Mouse (Mus musculus) macrophage (primary cell): ENCODE measurements around the gene Uqcc3. TPM values are rescaled to one million over a fixed set of nuclear protein-coding genes. Genes with fewer than 3 reads are reported as not detected.
"Not testable (repeated sequence)": the region's sequence is repeated elsewhere in the genome, so short reads cannot be mapped to it uniquely, and the experiment has no call there.

Experiments
- H3K27ac ChIP-seq: fragments of 350-480 bp; formaldehyde crosslinking; 2 replicates; pipeline ENCODE4 v1.9.0; 2021
- H3K36me3 ChIP-seq: fragments of 350-480 bp; formaldehyde crosslinking; 2 replicates; pipeline ENCODE4 v1.9.0; 2021; ENCODE audit errors: inconsistent target
- H3K4me3 ChIP-seq: fragments of 350-480 bp; formaldehyde crosslinking; 2 replicates; pipeline ENCODE4 v1.9.0; 2021; ENCODE audit errors: inconsistent target
- H3K79me2 ChIP-seq: fragments of 350-480 bp; formaldehyde crosslinking; 2 replicates; pipeline ENCODE4 v1.9.0; 2021; ENCODE audit errors: inconsistent target
- WGBS: methylation state at CpG from one replicate; pipeline ENCODE4 v1.1.7; 2026; ENCODE audit warnings: inconsistent platforms; ENCODE audit not compliant: missing documents; 5-methylcytosine and 5-hydroxymethylcytosine counted together
- polyA plus RNA-seq: library from polyadenylated mRNA; stranded (reverse); fragments of 250-400 nt; gene quantifications from 3 replicates; pipeline ENCODE4 v1.2.4, GENCODE M21; 2018; ENCODE audit warnings: inconsistent platforms

Uqcc3 gene
- polyA plus RNA-seq, 1 experiment from 2014 or later: 41.3 TPM

- Histone ChIP-seq H3K4me3 (no peak overlapping the region), H3K79me2 (no peaks in the 10 kb centered on the region), H3K27ac (no peak overlapping the region), H3K36me3 (peaks cover 90% of the 10 kb centered on the region)
- WGBS: 99% methylated on average over 6 of the region's 6 CpGs
Measured at GRCm38 (mm10) chr19:8908531-8908930, 27.8 kb upstream of the Uqcc3 start.

GRCm38 (mm10) chr19:8903412-8903811 is 22.7 kb upstream of the Uqcc3 start:
- peaks cover 40% of the 10 kb centered on the region for H3K79me2 ChIP-seq
- WGBS: 96% methylated on average over 5 of the region's 5 CpGs
- peaks cover 57% of the 10 kb centered on the region for H3K36me3 ChIP-seq
- H3K4me3 ChIP-seq: no peak overlapping the region
- H3K27ac ChIP-seq: no peak overlapping the region

GRCm38 (mm10) chr19:8899079-8899478 is 18.4 kb upstream of the Uqcc3 start:
- peaks cover 70% of the 10 kb centered on the region for H3K79me2 ChIP-seq
- peak overlapping the region; percentile 99 for H3K4me3 ChIP-seq
- H3K27ac ChIP-seq: no peak overlapping the region
- peaks cover 27% of the 10 kb centered on the region for H3K36me3 ChIP-seq
- 63% methylated on average over 3 of the region's 3 CpGs for WGBS

DNA sequence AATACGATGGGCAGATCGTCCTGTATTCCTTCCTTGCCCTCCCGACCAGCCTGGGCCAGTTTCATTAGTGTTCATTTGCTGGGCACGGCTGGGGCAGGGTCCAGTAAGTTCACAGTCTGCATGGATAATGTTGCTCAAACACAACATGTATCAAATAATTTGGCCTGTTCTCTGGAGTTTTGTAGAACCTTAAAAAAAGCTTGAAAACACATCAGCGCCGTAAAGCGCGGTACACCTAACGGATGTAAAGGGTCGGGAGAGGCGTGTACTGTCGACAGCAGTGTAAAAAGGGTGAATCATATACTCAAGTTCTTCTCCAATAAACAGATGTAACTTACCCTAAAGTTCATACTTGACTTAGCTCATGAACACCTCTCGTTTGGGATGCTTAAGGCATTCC is 17.9 kb upstream of the Uqcc3 start:
- WGBS: 5% methylated on average over 13 of the region's 13 CpGs
- peaks cover 24% of the 10 kb centered on the region for H3K36me3 ChIP-seq

DNA sequence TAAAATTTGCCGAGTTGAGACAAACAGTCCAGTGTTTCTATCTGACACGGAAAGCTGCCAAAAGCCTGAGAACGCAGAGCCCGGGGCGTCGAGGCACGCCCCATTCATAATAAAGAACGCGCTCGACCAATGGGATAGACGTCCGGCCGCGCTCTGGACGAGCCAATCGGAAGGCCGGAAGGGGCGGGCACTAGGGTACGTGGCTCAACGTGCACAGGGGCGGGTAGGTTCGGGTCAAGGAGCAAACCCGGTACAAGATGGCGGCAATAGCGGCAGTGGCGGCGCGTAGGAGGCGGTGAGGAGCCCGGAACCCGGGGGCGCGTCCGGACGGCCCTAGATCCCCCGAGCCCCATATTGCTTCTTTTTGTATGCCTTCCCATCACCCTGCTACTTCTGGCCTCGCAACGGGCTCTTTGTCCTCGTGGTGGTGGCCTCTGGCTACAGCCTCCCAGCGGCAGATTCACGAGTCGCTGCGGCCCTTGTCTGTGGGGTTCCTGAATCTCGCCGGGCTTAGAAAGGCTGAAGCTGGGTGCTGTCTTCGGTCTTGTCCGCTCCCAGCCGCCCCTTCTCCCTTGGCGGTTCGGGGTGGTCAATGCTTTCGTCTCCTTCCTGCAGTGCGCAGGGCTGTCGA is 17.3 kb upstream of the Uqcc3 start, which contains the start of gene Ganab:
Ganab (plus strand) TSS at position 207 of the 631 bp plus-strand sequence.
- H3K79me2 ChIP-seq: peaks cover 81% of the 10 kb centered on the region
- peak within 1 kb of the TSS; percentile 71 for H3K27ac ChIP-seq
- WGBS: under 1% methylated on average over 53 of the region's 53 CpGs
- peak within 1 kb of the TSS; percentile 99 for H3K4me3 ChIP-seq
- H3K36me3 ChIP-seq: peaks cover 18% of the 10 kb centered on the region

More for the DNA sequence above, 17.9 kb upstream of the Uqcc3 start:
- H3K79me2 ChIP-seq: peaks cover 75% of the 10 kb centered on the region
- H3K4me3 ChIP-seq: peak overlapping the region; percentile 99
- H3K27ac ChIP-seq: peak overlapping the region; percentile 71

DNA sequence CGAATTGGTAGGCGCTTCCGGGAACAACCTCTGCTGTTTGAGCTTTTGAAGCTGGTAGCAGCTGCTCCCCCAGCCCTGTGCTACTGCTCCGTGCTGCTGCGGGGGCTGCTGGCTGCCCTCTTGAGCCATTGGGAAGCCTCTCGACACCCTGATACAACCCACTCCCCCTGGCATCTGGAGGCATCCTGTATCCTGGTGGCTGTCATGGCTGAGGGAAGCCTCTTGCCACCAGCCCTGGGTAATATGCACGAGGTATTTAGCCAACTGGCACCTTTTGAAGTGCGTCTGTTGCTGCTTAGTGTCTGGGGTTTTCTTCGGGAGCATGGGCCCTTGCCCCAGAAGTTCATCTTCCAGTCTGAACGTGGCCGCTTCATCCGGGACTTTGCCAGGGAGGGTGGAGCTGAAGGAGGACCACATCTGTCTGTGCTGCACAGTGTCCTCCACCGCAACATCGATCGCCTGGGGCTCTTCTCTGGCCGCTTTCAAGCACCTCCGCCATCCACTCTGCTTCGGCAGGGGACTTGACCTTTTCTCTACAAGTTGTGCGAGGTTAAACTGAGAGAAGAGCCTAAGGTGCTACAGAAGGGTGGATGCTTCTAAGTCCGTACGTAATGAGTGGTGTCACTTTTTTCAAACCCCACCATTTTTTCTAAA is 16.6 kb upstream of the Uqcc3 start:
- peak overlapping the region; percentile 10; the same call in 1 of the 2 replicates for H3K27ac ChIP-seq
- H3K36me3 ChIP-seq: peaks cover 12% of the 10 kb centered on the region
- H3K79me2 ChIP-seq: peaks cover 80% of the 10 kb centered on the region
- WGBS: 44% methylated on average over 20 of the region's 21 CpGs
- peak overlapping the region; percentile 99; the same call in 1 of the 2 replicates for H3K4me3 ChIP-seq

DNA sequence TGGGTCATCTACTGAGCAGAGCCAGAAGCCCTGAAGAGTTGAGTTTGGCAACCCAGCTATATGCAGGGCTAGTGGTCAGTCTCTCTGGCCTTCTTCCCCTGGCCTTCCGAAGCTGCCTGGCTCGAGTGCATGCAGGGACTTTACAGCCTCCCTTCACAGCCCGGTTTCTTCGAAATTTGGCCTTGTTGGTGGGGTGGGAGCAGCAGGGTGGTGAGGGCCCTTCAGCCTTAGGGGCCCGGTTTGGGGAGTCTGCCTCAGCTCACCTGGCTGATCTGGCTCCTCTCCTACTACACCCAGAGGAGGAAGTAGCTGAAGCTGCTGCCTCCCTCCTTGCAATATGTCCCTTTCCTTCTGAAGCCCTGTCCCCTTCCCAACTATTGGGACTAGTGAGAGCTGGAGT is 15.5 kb upstream of the Uqcc3 start:
- not testable (repeated sequence) for H3K27ac ChIP-seq, H3K36me3 ChIP-seq, H3K4me3 ChIP-seq
- WGBS: 88% methylated on average over 5 of the region's 5 CpGs
- H3K79me2 ChIP-seq: peaks cover 69% of the 10 kb centered on the region

GRCm38 (mm10) chr19:8895397-8895960 is 14.8 kb upstream of the Uqcc3 start:
- H3K79me2 ChIP-seq: peaks cover 63% of the 10 kb centered on the region
- H3K4me3 ChIP-seq: no peak overlapping the region
- no peak overlapping the region for H3K27ac ChIP-seq
- peaks cover 9% of the 10 kb centered on the region for H3K36me3 ChIP-seq
- WGBS: 91% methylated on average over 9 of the region's 9 CpGs

- 1% methylated on average over 52 of the region's 54 CpGs for WGBS
- H3K4me3 ChIP-seq: peak within 1 kb of the TSS; percentile 96
Measured at GRCm38 (mm10) chr19:8892829-8893766, 12.4 kb upstream of the Uqcc3 start, which contains the start of gene Ints5. TSS of gene Ints5 (plus strand) at chr19:8893005.

DNA sequence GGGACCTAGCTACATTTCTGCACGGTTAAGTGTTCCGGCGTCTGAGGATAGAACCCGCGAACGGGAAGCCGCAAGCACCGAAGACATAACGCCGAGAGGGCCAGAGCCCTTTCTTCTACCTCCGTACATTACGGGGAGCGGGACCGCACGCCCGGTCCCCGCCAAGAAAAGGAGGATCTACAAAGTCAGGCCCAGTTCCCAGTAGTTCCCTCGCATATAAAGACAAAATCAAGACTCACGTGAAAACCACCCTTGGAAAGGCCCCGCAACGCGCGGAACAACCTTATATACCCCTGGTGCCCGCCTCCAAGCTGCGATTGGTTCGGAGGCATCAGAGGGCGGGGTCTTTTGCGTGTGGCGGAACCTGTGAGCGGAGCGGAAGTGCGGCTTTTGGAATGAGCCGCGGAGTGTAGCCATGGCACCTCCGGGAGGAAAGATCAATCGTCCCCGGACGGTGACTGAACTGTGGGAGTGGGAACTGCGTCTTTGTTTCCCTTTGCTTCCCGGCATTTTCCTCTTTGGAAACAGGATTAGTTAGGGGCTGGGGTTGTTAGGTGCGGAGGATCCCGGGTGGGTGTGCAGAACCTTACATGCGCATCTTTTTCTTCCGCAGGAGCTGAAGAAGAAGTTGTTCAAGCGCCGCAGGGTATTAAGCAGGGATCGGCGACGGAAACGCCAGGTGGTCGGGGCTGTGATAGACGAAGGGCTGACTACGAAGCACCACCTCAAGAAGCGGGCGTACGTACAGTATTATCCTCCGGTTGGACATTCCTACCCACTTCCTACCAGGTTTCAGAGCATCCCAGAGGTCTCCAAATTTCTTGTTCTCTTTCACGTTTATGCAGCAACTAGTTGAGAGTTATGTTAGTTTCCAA is 8.0 kb upstream of the Uqcc3 start, which contains the start of the genes 1810009A15Rik and Gm49416:
1810009A15Rik (plus strand) TSS at position 343 of the 875 bp plus-strand sequence.
Gm49416 (plus strand) TSS at position 416 of the 875 bp plus-strand sequence.
- peak within 1 kb of the TSS; percentile 85 for H3K4me3 ChIP-seq
- peaks cover 27% of the 10 kb centered on the region for H3K79me2 ChIP-seq
- H3K27ac ChIP-seq: peak within 1 kb of the TSS; percentile 70
- H3K36me3 ChIP-seq: no peaks in the 10 kb centered on the region
- 1% methylated on average over 58 of the region's 58 CpGs for WGBS

More at GRCm38 (mm10) chr19:8892829-8893766, 12.4 kb upstream of the Uqcc3 start, which contains the start of gene Ints5:
- peak within 1 kb of the TSS; percentile 55 for H3K27ac ChIP-seq
- H3K36me3 ChIP-seq: peaks cover 9% of the 10 kb centered on the region
- H3K79me2 ChIP-seq: peaks cover 57% of the 10 kb centered on the region

DNA sequence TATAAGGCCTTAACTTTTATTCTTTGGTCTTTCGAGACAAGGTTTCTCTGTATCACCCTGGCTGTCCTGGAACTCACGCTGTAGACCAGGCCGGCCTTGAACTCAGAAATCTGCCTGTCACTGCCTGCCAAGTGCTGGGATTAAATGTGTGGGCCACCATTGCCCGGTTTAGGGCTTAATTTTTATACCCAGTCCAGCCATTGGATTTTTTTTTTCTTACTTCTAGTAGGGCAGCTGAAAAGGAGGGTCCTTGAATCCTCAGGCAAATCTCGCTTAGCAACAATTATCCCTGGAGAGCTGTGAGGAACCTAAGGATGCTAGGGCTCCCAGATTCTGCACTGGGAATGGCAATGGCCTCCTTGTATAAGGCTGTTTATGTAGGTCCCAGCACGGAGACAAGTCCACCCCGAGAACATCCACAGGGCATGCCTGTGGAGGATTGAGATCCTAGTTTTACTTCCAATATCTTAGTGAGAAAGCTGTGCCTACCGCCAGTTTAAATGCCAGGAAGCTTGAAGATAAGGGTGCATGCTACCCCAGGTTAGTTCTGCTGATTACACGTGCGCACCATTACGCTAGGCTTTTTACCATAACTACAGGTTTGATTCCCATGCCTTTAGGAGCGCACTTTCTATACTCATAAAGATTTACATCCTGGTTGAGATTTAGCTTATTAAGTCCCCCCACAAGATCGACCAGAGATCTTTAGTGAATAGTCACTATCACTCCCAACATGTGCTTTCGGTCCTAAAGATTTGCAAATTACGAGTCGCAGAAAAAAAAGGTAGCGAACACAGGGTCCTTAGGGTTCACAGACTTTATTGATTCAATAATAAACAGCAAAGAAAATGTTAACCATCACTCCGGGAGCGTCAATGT is 7.1 kb upstream of the Uqcc3 start:
- Histone ChIP-seq H3K27ac (peak overlapping the region; percentile 70), H3K79me2 (peaks cover 19% of the 10 kb centered on the region), H3K4me3 (peak overlapping the region; percentile 85), H3K36me3 (no peaks in the 10 kb centered on the region)
- whole genome bisulfite sequencing: 30% methylated on average over 19 of the region's 19 CpGs

DNA sequence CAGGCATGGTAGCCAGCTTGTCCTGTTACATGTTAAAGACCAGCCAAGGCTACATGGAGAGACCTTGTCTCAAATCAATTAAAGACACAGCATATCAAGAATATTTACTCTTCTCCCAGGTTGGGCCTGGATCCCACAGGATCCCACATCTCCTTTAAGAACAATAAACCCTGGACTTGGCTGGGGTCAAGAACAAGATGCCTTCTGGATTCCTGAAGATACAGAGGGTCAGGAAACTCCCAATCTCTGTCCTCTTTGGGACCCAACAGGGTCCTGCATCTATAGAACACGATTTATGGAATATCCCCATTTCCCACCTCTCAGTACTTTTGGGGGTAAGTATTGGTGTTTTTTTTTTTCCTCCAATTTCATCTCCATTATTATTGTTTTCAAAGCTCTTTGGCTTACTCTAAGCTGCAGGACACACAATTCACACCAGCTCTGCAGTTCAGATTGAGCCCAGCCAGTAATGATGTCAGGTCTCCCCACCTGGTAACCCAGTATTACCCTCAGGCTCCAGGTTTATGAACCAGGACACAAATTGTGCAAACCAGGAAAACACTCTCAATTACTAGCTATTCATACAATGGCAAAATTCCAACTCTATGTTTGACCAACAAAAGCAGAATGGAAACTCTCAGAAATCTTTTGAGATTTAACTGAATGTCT is 6.3 kb upstream of the Uqcc3 start:
- no peaks in the 10 kb centered on the region for H3K36me3 ChIP-seq
- peaks cover 19% of the 10 kb centered on the region for H3K79me2 ChIP-seq
- no peak overlapping the region for H3K4me3 ChIP-seq
- no peak overlapping the region for H3K27ac ChIP-seq
- WGBS: 100% methylated on average over 1 of the region's 1 CpGs
